Mouse (Mus musculus): ENCODE data around the gene Grm8.

The Grm8 gene

DNA sequence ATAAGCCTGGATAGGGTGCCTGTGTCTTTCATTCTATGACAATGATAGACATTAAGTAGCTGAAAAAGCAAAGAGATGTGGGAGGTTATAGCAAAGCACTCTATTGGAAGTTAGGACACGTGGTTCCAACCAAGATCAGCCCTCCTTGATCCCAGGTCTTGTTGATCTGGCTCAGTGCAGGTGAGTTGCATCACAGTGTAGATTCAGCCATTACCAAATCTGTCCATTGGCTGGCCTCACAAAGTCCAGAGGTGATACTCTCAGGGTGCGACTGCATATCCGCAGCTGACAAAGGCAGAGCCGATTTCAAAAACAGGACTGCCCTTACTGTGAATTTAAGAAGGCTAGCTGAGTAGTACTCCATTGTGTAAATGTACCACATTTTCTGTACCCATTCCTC, 103.0 kb downstream of the Grm8 start:
- no peak for DNase-seq

DNA sequence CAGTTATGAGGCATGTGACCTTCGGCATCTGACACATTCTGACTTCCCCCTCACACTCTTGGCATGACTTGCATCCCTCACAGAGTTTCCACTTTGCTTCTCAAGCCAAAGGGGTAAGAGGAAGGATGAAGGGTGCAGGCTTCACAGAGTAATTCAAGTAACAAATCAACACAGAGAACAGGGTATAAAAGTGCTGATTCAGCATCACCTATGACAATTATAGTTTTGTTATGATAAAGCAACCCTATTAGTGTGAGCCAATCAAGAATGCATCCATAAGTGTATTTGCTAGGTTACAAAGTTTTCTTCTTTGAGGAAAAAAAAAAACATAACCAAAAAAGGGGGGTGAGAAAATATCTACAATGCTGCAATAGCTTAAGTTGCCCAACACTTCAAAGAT, 117.3 kb downstream of the Grm8 start:
- DNase-seq: no peak

DNA sequence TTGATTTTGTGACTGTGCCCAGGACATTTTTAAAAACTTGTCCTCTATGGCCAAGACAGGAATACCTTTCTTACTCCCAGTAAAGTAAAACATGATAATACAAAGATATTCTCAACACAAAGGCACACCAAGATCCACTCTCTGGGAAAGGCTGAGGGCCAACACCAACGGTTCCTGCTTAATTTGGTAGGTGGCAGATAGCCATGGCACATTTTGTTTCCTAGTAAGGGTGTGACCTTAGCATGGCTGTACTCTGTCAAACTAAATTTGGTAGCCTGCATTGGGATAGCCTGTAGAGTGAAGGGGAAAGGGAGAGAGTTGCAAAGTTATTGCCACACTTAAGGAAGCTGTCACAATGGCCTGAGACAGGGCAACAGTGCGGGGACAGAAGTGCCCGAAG, 128.0 kb downstream of the Grm8 start:
- no peak for DNase-seq

DNA sequence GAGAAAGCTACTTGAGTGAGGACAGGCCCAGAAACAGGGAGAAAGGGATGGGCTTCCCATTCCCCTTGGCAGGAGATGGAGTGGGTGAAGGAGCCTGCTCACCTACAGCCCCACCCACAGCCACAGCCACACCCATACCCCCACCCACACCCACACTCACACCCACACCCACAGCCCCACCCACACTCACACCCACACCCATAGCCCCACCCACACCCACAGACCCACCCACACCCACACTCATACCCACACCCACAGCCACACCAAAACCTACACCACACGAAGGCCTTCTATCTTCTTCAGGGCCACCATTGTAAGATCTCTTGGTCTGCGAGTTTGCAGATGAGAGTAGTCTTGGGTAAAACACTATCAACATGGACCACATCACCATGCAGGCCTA, 137.7 kb downstream of the Grm8 start:
- no peak for DNase-seq

DNA sequence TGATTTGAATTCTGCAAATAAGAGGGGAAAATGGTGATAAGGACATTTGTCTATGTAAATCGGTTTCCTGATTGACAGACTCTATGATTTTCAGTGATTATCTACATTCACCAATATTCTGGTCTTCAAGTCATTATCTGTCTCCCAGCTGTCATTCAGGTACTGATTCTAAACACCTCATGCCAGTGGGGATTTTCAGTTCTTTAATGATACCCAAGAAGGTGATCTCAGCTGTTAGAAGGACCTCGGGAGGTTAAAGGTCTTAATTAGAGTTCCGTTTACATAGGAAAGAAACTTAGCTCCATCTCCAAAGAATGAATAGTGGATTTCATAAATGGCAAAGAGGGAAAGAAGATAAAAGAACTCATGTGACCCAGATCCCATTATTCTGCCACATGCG, 143.7 kb downstream of the Grm8 start:
- DNase-seq: no peak

DNA sequence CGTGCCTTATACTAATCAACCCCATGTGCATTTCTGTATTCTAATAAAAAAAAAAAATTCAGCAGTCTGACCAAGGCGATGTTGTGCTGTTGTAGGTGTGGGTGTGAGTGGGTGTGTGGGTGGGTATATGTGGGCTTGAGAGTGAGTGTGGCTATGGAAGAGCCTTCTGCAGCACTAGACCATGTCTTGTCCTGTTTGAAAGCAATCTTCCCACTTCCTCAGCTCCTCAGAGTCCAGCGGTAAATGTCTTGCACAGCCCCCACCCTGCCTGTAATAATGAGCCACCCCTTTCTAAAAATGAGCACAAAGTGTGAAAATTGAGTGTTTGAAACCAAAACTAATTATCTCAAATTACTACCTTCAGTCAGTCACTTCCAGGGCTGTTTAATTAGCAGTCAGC, 152.4 kb downstream of the Grm8 start:
- DNase-seq: no peak

DNA sequence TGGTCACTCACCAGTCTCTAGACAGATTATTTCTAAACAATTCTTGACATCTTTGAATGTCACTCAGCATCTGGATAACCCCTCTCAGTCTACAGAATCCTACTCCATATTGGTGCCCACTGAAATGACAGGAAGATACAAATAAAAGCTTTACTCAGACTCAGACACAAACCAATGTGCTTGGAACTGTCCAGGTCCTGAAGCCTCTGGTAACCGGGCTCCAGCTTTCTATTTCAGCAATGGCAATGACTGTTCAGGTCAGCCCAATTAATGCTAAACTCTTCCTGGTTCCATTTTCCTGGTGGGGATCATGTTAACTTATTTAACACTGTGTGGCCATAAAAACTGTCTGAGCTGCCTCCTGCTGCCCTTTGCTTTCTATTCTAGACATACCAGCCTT, 153.0 kb downstream of the Grm8 start:
- no peak for DNase-seq

DNA sequence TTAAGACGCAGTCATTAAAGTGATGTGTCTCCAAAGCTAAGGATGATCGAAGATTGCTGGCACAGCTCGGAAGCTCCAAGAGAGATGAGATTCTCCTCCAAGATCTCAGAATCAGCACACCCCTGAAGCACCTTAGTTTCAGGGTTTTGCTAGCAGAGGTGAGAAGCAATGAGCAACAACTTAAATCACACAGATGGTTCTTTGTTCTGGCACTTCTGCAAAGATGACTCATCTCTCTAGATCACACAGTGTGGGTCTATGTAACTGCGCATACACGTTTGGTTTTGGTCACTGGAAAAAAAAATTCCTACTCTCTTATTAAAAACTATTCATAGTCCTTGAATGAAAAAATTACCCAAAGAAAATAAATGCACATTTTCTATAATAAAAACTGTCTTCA, 157.6 kb downstream of the Grm8 start:
- no peak for DNase-seq

DNA sequence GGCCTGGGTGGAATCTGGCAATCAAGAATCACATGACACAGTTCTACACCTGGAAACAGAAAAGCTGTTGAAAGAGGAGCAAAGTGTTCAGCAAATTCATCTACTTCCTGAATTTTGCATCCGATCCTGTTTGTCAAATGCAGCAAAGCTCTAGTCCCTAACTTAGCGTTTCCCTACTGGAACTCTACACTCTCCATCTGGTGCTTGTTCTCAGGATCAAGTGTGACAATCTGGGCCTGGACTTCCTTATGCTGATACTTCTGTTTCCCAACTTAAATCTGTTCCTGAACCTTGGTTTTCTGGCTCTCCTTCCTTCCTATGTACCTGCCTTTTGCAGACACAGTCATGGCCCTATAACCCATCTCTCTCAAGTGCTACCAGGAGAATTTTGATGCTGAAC, 166.1 kb downstream of the Grm8 start:
- no peak for DNase-seq

DNA sequence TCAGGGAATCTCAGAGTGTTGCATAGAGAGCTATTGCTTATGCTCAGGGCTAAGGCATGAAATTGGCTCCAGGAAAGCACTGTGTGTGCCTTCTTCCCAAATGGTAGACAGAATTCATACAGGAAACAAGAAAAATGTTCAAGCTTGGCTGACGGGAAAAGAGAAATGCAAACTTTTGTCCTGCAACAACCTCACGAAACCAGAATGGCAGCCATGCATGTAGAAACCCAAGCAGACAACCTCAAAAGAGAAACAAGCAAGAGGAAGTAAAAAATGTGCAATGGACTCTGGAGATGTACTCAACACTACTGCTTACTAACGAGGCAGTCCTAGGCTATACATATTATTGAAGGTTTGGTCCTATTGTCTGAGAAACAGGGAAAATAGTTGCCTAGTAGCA, 167.9 kb downstream of the Grm8 start:
- no peak for DNase-seq

DNA sequence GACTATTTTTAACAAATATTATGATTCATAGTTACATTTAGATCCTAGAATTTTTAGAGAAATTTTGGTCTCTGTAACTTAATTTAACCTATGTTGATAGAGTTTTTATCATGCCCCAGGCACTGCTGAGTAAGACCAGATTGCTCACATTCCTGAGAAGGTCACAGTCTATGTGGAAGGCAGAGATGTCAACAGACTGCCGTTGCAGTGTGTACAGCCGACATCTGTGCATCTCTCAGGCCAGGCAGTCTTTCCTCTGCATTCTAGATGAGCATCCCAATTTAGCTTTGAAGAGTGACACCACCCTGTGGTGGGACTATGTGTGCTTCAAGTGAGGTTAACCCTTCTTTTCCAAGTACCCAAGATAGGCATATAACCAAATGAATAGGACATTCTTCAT, 169.7 kb downstream of the Grm8 start:
- DNase-seq: no peak

DNA sequence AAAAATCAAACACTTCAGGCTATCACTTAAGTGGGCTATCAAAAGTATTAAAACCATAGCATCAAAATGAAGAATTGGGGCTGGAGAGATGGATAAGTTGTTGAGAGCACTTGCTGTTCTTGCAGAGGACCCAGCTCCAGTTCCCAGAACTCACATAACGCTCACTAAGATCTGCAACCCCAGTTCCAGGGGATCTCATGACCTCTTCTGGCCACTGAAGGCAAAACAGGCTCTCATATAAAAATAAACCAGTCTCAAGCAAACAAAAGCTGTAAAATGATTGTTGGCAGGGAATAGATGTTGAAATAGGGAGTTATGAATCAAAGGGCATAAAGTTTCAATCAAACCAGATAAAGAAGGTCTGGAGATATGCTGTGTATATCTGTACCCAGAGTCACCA, 171.1 kb downstream of the Grm8 start:
- no peak for DNase-seq

DNA sequence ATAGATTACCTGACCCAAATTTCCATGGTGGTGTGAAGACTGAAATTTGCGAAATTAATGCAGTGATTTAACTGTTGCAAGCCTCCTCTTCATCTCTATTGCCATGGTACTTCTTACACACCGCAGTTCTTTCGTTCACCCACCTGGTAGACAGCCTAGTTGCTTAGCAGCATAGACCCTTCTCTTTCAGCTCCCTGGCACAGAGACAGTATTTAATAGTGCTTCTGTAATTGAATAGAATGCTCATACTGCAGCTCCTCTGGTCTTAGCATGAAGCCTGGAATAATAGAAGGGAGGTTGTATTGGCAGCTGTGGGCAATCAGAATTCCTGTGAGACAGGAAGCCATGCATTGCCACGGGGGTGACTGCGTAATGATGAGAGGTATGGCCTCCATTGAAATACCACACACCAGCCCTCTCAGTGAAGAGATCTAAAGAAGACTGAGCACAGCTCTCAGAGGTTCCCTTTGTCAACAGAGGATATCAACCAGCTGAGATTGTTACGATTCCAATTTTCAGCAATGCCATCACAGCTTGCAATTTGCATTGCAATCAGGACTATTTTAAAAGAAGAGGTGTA, 178.6 kb downstream of the Grm8 start:
- no peak for DNase-seq

DNA sequence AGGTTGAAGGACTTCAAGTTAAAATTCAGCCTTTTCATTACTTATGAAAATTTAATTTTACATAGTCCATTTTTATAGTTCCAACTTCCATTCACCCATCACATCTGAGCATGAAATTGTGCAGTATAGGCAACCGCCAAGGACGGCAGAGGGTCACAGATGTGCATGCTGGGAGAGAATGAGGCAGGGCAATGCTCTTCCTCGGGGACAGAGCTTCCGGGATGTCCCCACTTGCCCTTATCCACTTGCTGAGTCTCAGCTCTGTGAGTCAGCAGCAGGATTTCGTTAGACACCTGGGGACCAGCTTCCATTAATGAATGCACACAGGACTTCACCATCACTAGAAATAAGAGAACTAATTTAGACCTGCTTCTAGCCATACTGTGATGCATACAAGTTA, 183.5 kb downstream of the Grm8 start:
- DNase-seq: no peak

DNA sequence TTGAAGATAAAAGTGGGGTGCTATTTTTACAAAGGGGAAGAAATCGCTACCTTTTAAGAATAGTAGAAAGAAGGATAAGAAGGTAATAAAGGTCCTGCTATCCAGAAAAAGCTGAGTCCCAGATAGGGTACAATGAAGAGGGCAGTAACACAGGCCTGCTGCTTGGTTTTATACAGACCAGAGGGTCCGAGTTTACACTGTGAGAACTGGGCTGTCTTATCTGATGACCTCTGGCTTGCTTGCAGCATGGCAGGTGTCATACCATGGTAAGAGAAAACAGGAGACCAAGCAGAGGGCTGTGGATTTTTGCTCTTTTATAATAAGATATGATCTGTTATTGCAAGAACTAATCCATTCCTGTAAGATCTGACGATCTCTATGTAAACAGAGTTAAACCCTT, 206.9 kb downstream of the Grm8 start:
- DNase-seq: no peak

DNA sequence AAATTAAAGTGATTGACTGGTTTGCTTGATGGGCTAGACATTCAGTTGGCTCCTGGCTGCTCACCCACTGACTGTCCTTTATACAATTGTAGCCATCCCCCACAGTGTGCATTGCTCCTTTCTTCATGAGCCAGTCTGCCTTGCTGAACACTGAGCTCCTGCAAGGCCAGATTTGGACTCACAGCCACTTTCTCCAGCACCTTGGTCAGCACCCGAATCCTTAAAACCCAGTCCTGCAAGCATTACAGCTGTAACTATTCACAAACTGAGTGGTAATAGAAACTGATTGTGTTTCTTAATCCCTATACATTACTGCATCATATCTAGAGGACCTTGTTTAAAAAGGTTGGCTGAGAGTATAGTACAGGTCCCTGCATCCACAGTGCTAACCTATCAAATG, 221.7 kb downstream of the Grm8 start:
- DNase-seq: no peak

DNA sequence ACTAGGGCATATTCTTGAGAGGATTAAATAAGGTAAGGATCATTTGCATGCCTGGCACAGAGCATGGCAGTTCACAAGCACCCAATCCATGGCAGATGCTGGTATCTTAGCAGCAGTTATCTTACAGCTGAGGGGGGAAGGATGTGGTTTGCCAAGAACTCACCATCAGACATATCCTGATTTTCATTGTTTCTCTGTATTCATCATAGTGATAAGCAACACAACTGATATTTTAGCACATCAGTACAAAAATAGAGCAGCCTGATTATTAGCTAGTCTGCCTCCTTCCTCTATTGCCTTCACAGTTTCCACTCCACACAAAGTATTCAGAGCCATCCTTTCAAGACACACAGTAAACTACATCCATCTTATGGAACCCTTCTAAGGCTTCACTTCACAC, 230.6 kb downstream of the Grm8 start:
- no peak for DNase-seq

DNA sequence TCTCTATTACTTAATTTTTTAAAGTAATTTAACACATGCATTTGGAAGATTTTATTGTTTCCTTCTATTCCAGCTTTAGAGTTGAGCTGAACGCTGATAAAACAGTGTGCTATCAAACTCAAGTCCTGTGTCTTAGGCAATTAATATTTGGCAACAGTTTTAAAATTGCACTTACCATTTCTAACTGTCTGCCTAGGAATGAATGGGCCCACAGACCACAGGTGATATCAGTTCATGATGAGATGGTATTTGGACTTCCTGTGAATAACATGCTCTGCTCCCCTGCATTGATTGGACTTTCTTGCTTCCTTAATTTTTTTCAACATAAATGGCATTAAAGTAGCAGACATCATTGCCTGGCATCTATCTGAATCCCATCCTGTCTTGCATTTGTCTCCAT, 232.8 kb downstream of the Grm8 start:
- DNase-seq: no peak

DNA sequence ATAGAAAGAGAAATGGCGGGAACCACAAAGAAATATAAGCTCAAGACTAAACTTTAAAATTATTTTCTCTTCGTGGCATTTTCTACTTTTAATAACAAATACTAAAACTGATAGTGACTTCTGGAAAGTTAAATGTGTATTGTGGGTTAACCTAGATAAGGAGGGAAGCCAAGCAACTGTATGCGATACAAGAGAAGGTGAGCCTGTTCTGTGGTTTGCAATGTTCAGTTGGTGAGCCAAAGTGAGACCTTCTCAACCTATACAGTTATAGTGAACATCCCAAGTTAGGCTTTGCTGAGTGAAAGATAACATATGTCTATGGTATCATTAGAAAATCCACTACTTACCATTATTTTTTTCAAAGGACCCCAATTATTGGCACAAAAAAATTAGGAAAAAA, 233.6 kb downstream of the Grm8 start:
- DNase-seq: no peak

DNA sequence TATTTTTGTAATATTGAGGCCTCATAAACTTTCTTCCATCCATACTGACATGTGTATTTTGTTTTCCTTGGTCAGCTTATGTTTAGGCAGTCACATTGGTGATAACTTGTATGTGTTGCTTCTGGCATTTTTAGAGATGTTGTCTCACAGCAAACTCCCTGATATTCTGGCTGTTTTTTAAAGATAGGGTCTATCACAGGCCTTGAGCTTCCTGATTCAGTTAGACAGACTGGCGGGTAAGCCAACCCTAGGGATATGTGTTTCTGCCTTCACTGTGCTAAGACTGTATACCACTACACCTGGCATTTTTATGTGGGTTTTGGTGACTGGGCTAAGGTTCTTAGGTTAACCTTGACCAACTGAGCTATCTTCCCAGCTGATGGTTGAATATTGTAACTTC, 239.8 kb downstream of the Grm8 start:
- DNase-seq: no peak

DNA sequence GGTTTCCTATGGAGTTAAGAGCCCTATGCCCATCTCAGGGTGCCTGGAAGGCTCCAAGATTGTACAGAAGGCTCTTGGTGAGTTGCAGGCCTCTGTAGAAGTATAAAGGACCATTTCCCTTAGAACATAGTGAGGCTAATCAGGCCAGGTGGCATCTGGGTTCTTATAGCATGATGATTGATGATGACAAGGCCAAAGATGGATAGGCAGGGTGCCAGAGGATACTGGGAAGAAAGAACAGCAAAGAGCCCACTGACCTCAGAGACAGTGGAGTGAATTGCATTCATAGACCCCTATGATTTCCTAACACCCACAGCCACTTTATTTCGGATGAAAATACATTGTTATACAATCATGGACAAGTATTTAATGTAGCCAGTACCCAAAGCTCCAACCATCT, 242.1 kb downstream of the Grm8 start:
- DNase-seq: no peak

DNA sequence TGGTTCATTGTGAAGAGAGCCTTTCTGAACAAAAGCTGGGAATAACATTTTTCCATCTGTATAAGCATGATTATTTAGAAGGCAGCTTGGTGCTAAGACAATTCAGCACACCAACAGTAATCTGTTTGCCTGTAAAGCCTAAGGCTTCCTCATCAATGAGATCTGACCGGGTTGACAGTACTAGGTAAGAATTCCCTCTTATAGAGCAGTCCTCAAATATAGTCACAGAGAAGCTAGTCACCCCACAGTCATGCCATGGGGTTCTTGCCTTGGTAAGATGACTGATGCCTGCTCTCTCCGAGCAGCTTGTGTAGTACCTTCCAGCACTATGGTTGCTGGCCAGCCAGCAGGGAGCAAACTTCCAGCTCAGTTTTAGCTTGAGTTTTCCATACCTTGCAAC, 246.6 kb downstream of the Grm8 start:
- DNase-seq: no peak

DNA sequence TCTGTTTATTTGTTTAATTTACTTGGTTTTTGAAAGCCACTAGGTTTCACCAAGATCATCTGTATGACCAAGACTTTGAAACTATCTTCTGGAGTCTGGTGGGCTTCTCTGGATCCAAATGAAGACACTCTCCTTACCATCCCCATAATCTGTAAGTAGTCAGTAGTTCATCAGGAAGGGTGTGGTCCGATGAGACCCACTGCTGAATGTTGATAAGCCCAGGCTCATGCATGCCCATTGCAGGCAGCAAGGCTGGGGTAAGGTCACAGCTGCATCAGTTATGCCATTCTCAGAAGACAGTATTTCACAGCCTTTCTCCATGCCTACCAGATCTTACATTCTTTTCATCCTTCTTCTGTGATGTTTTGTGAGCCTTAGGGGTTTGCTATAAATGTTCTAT, 247.1 kb downstream of the Grm8 start:
- DNase-seq: no peak

DNA sequence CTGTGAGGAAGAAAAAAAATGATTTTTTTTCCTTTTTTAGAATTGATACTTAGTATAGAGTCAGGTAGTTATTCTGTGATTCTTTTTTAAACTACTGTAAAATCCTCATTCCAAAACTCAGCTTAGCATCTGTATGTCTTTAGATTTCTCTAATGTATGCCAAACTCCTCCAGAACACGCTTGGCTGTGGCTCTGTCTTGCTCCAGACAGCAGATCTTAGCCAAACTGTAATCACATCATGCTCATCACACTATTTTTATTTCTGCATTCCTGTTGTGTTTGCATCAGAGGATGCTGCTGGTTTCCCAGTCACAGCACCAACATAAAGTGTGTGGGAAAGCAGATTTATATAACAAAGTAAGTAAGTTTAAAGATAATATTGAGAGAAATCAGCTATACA, 249.2 kb downstream of the Grm8 start:
- DNase-seq: no peak

DNA sequence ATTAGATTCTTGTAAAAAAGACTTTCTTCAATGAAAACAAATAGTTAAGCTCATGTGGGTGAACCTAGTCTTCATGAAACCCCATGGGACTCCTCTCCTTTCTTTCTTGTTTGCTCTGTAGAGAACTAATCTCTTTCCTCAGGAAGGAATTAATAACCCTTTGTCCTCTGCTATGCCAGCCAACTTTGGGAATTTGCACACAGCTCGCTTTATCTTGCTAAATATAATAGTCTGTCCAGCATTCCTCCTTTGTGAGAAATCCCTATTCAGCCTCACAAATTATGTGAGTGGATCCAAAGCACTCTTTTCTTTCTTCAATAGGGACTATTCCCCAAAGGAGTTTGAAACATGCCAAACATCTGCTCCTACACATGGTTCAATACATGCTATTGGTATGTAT, 285.3 kb downstream of the Grm8 start:
- DNase-seq: no peak

DNA sequence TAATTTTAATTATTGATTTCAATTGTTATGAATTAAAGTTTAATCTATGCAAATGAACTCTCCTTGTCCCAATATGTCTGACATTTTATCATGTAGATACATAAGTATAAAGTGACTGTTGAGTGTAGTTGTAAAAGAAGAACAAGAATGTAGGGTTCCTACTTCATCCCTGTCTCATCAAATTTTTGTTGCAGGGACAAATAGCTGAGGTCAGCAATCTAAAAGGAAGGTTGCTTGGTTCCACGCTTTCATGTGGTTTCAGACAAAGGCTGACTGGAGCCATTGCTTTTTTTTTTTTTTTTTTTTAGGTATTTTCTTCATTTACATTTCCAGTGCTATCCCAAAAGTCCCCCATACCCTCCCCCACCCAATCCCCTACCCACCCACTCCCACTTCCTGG, 298.8 kb downstream of the Grm8 start:
- no peak for DNase-seq

All from thymus, postnatal 4 days (tissue).